Mouse (Mus musculus) spleen, adult 2 months (tissue): ENCODE results near the gene Tmem156. TPM values are rescaled to one million over a fixed set of nuclear protein-coding genes. Genes with fewer than 3 reads are reported as not detected.

Experiments
- DNase-seq, 2 experiments: peaks; one replicate each; pipeline versions ENCODE4 v3.0.0 to v3.0.0-alpha.2; 2012 to 2021; ENCODE audit warnings: low spot score in 2 of 2, low read depth in 1 of 2
- H3K27ac ChIP-seq: fragments of 200-500 bp; 2 replicates; pipeline ENCODE4 v1.5.1; 2012; ENCODE audit warnings: low read length, inconsistent platforms; ENCODE audit not compliant: insufficient read depth
- H3K27me3 ChIP-seq: fragments of 200-500 bp; 2 replicates; pipeline ENCODE4 v1.6.1; 2012; ENCODE audit warnings: mild to moderate bottlenecking, moderate library complexity, low read length, inconsistent platforms; ENCODE audit not compliant: control insufficient read depth, insufficient read depth
- H3K36me3 ChIP-seq: fragments of 200-500 bp; 2 replicates; pipeline ENCODE4 v1.6.1; 2012; ENCODE audit warnings: mild to moderate bottlenecking, low read length, inconsistent platforms; ENCODE audit not compliant: control insufficient read depth, insufficient read depth
- H3K4me1 ChIP-seq: fragments of 200-500 bp; 2 replicates; pipeline ENCODE4 v1.6.1; 2011; ENCODE audit warnings: inconsistent platforms; ENCODE audit not compliant: control insufficient read depth, insufficient read depth, insufficient read length
- H3K4me3 ChIP-seq: fragments of 200-500 bp; 2 replicates; pipeline ENCODE4 v1.5.1; 2011; ENCODE audit warnings: mild to moderate bottlenecking, inconsistent platforms; ENCODE audit not compliant: insufficient read depth, insufficient read length; ENCODE audit errors: extremely low read depth
- CTCF ChIP-seq: fragments of 200-500 bp; IDR thresholded peaks from 2 replicates; pipeline ENCODE4 v1.5.1; 2011; ENCODE audit warnings: mild to moderate bottlenecking, inconsistent platforms; ENCODE audit not compliant: insufficient read depth, insufficient read length, insufficient replicate concordance; ENCODE audit errors: extremely low read depth
- POLR2A ChIP-seq: fragments of 200-500 bp; IDR thresholded peaks from 2 replicates; pipeline ENCODE4 v1.6.1; 2011; ENCODE audit warnings: low read depth, low read length, inconsistent platforms
- WGBS: fragments of 180-500 bp; shearing (Covaris S2); methylation state at CpG from one replicate; pipeline ENCODE4 v1.1.7; 2018; 5-methylcytosine and 5-hydroxymethylcytosine counted together
- polyA plus RNA-seq: library from polyadenylated mRNA; depleted of rRNA; stranded (reverse); fragments of >200 nt; gene quantifications from 2 replicates; pipeline ENCODE4 v1.2.3, GENCODE M21; 2012

The Tmem156 gene
- polyA plus RNA-seq, 1 experiment, result 2.9 TPM

DNA sequence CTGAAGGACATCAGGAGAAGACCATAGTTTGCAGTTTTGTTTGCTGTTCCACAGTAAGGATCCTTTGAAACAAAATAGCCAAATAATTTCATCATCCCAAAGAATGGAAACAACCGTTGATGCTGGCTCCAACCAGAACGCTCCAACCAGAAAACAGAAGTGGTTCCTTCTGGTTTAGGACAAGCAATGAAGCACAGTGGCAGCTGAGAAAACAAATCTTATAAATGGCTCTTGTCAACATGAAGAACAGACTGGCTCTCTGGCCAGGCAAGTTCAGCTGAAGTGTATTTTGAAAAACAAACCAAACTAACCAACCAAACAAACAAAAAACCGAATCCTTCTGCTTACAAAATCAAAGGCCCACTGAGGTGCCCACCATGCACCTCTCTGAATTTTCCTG, 2.2 kb downstream of the Tmem156 start:
- no peaks in the 10 kb centered on the region for H3K36me3 ChIP-seq
- DNase-seq, result no peak
- WGBS, result 72% methylated on average over 3 of the region's 3 CpGs
- H3K4me1 ChIP-seq, result no peaks in the 10 kb centered on the region
- no peaks in the 10 kb centered on the region for H3K27me3 ChIP-seq
- no peak overlapping the region for H3K4me3 ChIP-seq
- no peak for TF ChIP-seq CTCF
- no peak for TF ChIP-seq POLR2A
- no peak overlapping the region for H3K27ac ChIP-seq

DNA sequence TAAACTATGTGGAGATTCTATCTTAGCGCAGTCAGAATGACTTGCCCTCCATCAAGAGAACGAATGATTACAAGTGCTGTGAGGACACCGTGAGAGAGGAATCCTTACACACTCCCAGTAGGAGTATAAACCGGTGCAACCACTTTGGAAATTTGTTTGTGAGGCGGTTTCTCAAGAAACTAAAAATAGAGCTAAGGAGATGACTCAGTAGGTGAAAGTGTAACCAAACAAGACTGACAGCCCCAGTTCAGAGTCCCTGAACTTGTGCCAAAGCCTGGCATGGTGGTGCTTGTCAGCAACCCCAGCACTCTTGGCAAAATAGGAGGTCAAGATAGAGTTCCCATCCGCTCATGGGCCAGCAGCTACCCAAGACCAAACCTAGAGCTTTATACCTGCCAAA, 5.4 kb downstream of the Tmem156 start:
- Histone ChIP-seq H3K27ac (no peak overlapping the region), H3K4me3 (no peak overlapping the region), H3K4me1 (no peaks in the 10 kb centered on the region), H3K27me3 (no peaks in the 10 kb centered on the region), H3K36me3 (no peaks in the 10 kb centered on the region)
- DNase-seq, result no peak
- TF ChIP-seq POLR2A (no peak), CTCF (no peak)
- 67% methylated on average over 6 of the region's 6 CpGs for WGBS

DNA sequence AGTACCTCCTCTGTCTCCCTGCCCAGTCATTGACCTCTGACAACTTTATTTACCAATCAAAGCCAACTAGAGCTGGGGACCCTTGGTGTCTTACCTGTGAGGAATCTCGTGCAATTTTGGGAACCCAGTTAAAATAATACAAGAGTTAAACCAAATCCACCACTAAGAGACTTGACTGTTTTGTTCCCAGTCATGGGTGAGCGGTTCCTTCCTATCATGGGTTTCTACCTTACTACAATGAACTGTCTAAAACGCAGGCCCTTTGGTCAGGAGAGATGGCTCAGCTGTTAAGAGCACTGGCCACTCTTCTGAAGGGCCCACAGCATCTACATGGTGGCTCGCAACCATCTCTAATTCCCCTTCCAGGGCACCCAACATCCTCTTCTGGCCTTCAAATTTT, 10.1 kb downstream of the Tmem156 start:
- H3K27me3 ChIP-seq, result no peaks in the 10 kb centered on the region
- WGBS, result 88% methylated on average over 4 of the region's 4 CpGs
- H3K4me3 ChIP-seq, result no peak overlapping the region
- no peak for DNase-seq
- peaks cover 15% of the 10 kb centered on the region for H3K36me3 ChIP-seq
- no peaks in the 10 kb centered on the region for H3K4me1 ChIP-seq
- no peak for TF ChIP-seq CTCF
- no peak for TF ChIP-seq POLR2A
- no peak overlapping the region for H3K27ac ChIP-seq

DNA sequence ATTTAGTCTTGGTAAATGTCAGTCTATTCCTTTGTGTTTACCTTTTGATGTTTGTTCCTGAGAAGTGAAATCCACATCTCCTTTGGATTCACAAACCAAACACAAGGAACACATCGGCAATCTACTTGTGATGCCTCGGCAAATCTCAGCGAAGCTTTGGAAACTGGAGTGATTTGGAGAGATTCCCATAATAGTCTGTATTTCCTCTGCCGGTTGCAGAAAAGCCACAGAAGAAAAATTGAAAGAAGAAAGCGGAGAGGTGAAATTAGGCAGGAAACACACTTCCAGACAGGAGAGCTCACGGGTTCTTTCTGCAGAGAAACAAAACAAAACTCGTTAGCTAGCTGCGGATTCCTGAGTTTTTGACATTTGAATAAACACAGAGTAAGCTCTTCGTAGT, 12.1 kb downstream of the Tmem156 start:
- Histone ChIP-seq H3K4me3 (no peak overlapping the region), H3K36me3 (peaks cover 17% of the 10 kb centered on the region), H3K27me3 (no peaks in the 10 kb centered on the region), H3K27ac (no peak overlapping the region), H3K4me1 (no peaks in the 10 kb centered on the region)
- DNase-seq, result no peak
- TF ChIP-seq POLR2A, result no peak
- no peak for TF ChIP-seq CTCF
- WGBS, result 86% methylated on average over 9 of the region's 9 CpGs

DNA sequence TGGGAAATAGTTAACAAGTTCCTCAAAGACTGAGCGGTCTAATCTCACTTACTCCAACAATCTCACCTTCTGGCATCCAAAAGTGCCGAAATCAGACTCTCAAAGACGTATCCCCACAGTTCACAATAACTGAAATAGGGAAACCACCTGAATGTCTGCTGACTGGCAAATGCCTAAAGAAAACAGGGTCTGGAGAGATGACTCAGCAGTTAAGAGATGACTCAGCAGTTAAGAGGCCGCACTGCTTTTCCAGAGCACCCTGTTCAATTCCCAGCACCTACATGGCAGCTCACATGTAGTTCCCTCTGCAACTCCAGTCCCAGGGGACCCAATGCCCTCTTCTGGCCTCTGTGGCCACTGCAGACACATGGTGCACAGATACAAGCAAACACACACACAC, 13.9 kb downstream of the Tmem156 start:
- peaks cover 22% of the 10 kb centered on the region for H3K36me3 ChIP-seq
- H3K4me3 ChIP-seq, result no peak overlapping the region
- TF ChIP-seq POLR2A (no peak), CTCF (no peak)
- H3K4me1 ChIP-seq, result no peaks in the 10 kb centered on the region
- no peak for DNase-seq
- H3K27ac ChIP-seq, result no peak overlapping the region
- 90% methylated on average over 4 of the region's 4 CpGs for WGBS
- H3K27me3 ChIP-seq, result no peaks in the 10 kb centered on the region

DNA sequence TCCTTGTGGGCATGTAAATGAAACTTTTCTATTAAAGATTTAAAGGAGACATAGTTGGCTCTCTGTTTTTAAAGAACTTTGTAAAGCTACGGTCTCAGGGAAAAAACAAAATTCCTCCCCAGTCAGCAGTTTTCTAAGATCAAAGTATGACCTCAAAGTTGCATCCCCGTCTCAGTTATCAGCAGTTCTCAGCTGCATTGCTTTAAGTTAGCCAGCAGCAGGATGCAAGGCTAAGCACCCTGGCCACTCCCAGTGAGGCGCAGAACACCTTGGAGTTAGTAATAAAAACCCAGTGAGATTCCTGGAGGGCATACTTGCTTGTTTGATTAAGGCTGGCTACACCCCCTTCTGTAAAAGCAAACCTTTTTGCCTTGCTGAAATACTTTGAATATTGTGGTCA, 15.2 kb downstream of the Tmem156 start:
- no peak for DNase-seq
- H3K27me3 ChIP-seq, result no peaks in the 10 kb centered on the region
- 81% methylated on average over 3 of the region's 3 CpGs for WGBS

DNA sequence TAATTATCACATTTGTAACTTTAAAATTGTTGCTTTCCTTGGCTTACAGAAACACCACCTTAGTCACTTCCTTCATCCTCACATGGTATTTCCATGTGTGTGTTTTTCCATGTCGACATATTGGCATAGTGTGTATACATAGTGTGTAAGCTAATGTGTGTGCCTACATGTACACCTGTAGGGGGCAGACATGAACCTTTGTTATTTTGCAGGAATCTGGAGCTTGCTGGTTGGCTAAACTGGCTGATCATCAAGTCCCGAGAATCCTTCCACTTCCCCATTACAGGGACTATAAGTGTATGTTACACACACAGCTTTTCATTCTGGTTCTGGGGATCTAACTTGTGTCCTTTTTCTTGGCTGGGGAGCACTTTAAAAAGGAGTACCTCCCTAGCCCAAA, 15.8 kb downstream of the Tmem156 start:
- Histone ChIP-seq H3K27me3 (no peaks in the 10 kb centered on the region), H3K36me3 (peaks cover 32% of the 10 kb centered on the region), H3K4me1 (no peaks in the 10 kb centered on the region), H3K27ac (no peak overlapping the region), H3K4me3 (no peak overlapping the region)
- WGBS, result 71% methylated on average over 2 of the region's 2 CpGs
- DNase-seq, result no peak
- TF ChIP-seq CTCF, result no peak
- TF ChIP-seq POLR2A, result no peak

More for the DNA sequence above, 15.2 kb downstream of the Tmem156 start:
- Histone ChIP-seq H3K27ac (no peak overlapping the region), H3K4me3 (no peak overlapping the region), H3K4me1 (no peaks in the 10 kb centered on the region), H3K36me3 (peaks cover 28% of the 10 kb centered on the region)
- TF ChIP-seq POLR2A, result no peak
- no peak for TF ChIP-seq CTCF
